8 mouse cellular contexts compared by ENCODE assay signal in genomic region chr14:120477288-120477981, GRCm38 (mm10). TPM values are rescaled to one million over a fixed set of nuclear protein-coding genes. Genes with fewer than 3 reads are reported as not detected.
DNase-seq lines count a peak whose midpoint lies in the region; ATAC-seq and TF ChIP-seq lines count a peak whose summit lies in the region.

No protein-coding gene starts in this region.

- peak; percentile 39 for TF ChIP-seq EP300 in liver, embryonic 14.5 days (IDR thresholded peaks at IDR 0.05; ENCODE audit: low read depth)

- under 1% methylated on average over 46 of the region's 46 CpGs for WGBS in forebrain, embryonic 10.5 days
- under 1% methylated on average over 46 of the region's 46 CpGs for WGBS in heart, embryonic 15.5 days
- WGBS in liver, embryonic 14.5 days (ENCODE audit: insufficient replicate concordance), result under 1% methylated on average over 46 of the region's 46 CpGs
- under 1% methylated on average over 46 of the region's 46 CpGs for WGBS in neural tube, embryonic 11.5 days

- no peak for TF ChIP-seq CTCF in E14TG2a.4 (conservative IDR thresholded peaks at IDR 0.05; ENCODE audit: low read length)
- no peak for TF ChIP-seq CTCF in liver, embryonic 14.5 days (IDR thresholded peaks at IDR 0.05; ENCODE audit: low read depth)
- no peak for TF ChIP-seq CTCF in testis, adult 2 months (IDR thresholded peaks at IDR 0.05; ENCODE audit: control insufficient read depth, insufficient read depth, insufficient replicate concordance, low read depth, low read length)

- H3K36me3 ChIP-seq in E14TG2a.4 (ENCODE audit: insufficient read depth, low read length), result peaks cover 17% of the 10 kb centered on the region
- H3K36me3 ChIP-seq in forebrain, embryonic 10.5 days (replicated peaks), result peaks cover 16% of the 10 kb centered on the region
- peaks cover 4% of the 10 kb centered on the region for H3K36me3 ChIP-seq in heart, embryonic 15.5 days
- H3K36me3 ChIP-seq in liver, embryonic 14.5 days (replicated peaks; ENCODE audit: control insufficient read depth, insufficient read depth, low read depth), result no peaks in the 10 kb centered on the region
- no peaks in the 10 kb centered on the region for H3K36me3 ChIP-seq in neural tube, embryonic 11.5 days (ENCODE audit: control insufficient read depth, insufficient read depth, low read length)
- H3K36me3 ChIP-seq in testis, adult 2 months (ENCODE audit: control insufficient read depth, insufficient read depth, low read length), result no peaks in the 10 kb centered on the region

- peak overlapping the region; percentile 98 for H3K4me3 ChIP-seq in E14TG2a.4 (replicated peaks; ENCODE audit: low read length)
- H3K4me3 ChIP-seq in forebrain, embryonic 10.5 days, result peak overlapping the region; percentile 80
- H3K4me3 ChIP-seq in heart, embryonic 15.5 days, result peak overlapping the region; percentile 86
- H3K4me3 ChIP-seq in liver, embryonic 14.5 days (ENCODE audit: insufficient read depth in 1 of 2, low read depth in 2 of 2, low read length in 2 of 2), result peak overlapping the region; percentile 57 to 74
- H3K4me3 ChIP-seq in neural tube, embryonic 11.5 days (ENCODE audit: low read depth, low read length), result peak overlapping the region; percentile 75
- H3K4me3 ChIP-seq in testis, adult 2 months (ENCODE audit: control insufficient read depth, low read depth, low read length), result peak overlapping the region; percentile 98

- peaks cover 11% of the 10 kb centered on the region for H3K4me1 ChIP-seq in E14TG2a.4 (replicated peaks; ENCODE audit: low read depth, low read length)
- H3K4me1 ChIP-seq in forebrain, embryonic 10.5 days, result peaks cover 28% of the 10 kb centered on the region
- H3K4me1 ChIP-seq in heart, embryonic 15.5 days (replicated peaks), result peaks cover 5% of the 10 kb centered on the region; the same call in 1 of the 2 replicates
- H3K4me1 ChIP-seq in liver, embryonic 14.5 days (replicated peaks; ENCODE audit: control insufficient read depth in 2 of 2, insufficient read depth in 2 of 2, low read length in 1 of 2), result 0 out of 4 replicates have a peak, but pooled peaks cover 0 to 3% of the 10 kb centered on the region in 2 experiments
- peaks cover 4% of the 10 kb centered on the region for H3K4me1 ChIP-seq in neural tube, embryonic 11.5 days (ENCODE audit: control insufficient read depth, insufficient read depth, low read length)
- H3K4me1 ChIP-seq in testis, adult 2 months (ENCODE audit: control insufficient read depth, insufficient read depth, low read length), result peaks cover 6% of the 10 kb centered on the region; the same call in 1 of the 2 replicates

- TF ChIP-seq POLR2A in testis, adult 2 months (IDR thresholded peaks at IDR 0.05; ENCODE audit: control insufficient read depth, low read depth, low read length), result peak; percentile 89

- DNase-seq in c-Kit-positive CD71-negative TER-119-negative erythroid progenitor cells, embryonic 14.5 days (ENCODE audit: low read depth), result peak; percentile 93
- peak; percentile 99 for DNase-seq in forebrain, embryonic 10.5 days (ENCODE audit: extremely low spot score, low spot score)
- peak; percentile 99 for DNase-seq in kidney, postnatal 25 days
- peak; percentile 83 to 89 (median 88) for DNase-seq in liver, embryonic 14.5 days (ENCODE audit: low read depth in 3 of 3, low spot score in 3 of 3)
- peak; percentile 99 for DNase-seq in neural tube, embryonic 11.5 days (ENCODE audit: low spot score)

- ATAC-seq in heart, embryonic 15.5 days (replicated peaks; ENCODE audit: insufficient number of reproducible peaks, insufficient read depth, low FRiP score, low read depth), result peak; percentile 94
- ATAC-seq in liver, embryonic 14.5 days (ENCODE audit: insufficient read depth), result peak; percentile 85
- ATAC-seq in neural tube, embryonic 11.5 days (ENCODE audit: insufficient read depth, low FRiP score, low TSS enrichment), result peak; percentile 96

- H3K9ac ChIP-seq in heart, embryonic 15.5 days, result peak overlapping the region; percentile 80
- peak overlapping the region; percentile 56 for H3K9ac ChIP-seq in liver, embryonic 14.5 days (replicated peaks)
- H3K9ac ChIP-seq in neural tube, embryonic 11.5 days (ENCODE audit: low read length), result peak overlapping the region; percentile 76

- peak overlapping the region; percentile 89 for H3K4me2 ChIP-seq in heart, embryonic 15.5 days
- peak overlapping the region; percentile 89 for H3K4me2 ChIP-seq in liver, embryonic 14.5 days (ENCODE audit: low read depth)
- peak overlapping the region; percentile 68 for H3K4me2 ChIP-seq in neural tube, embryonic 11.5 days (ENCODE audit: low read depth)

- H3K27ac ChIP-seq in forebrain, embryonic 10.5 days, result peak overlapping the region; percentile 93
- peak overlapping the region; percentile 99 for H3K27ac ChIP-seq in heart, embryonic 15.5 days
- peak overlapping the region; percentile 72 for H3K27ac ChIP-seq in liver, embryonic 14.5 days
- H3K27ac ChIP-seq in neural tube, embryonic 11.5 days (ENCODE audit: low read depth, low read length), result peak overlapping the region; percentile 92
- H3K27ac ChIP-seq in testis, adult 2 months (ENCODE audit: control insufficient read depth, insufficient read depth, low read depth, low read length), result peak overlapping the region; percentile 99

- H3K9me3 ChIP-seq in E14TG2a.4 (ENCODE audit: low read length), result no peaks in the 10 kb centered on the region
- H3K9me3 ChIP-seq in forebrain, embryonic 10.5 days, result peaks cover 5% of the 10 kb centered on the region; the same call in 1 of the 2 replicates
- no peaks in the 10 kb centered on the region for H3K9me3 ChIP-seq in heart, embryonic 15.5 days (replicated peaks)
- no peaks in the 10 kb centered on the region for H3K9me3 ChIP-seq in liver, embryonic 14.5 days (ENCODE audit: control insufficient read depth, low read length)
- H3K9me3 ChIP-seq in neural tube, embryonic 11.5 days (ENCODE audit: control insufficient read depth, low read length), result no peaks in the 10 kb centered on the region

- H3K27me3 ChIP-seq in E14TG2a.4 (ENCODE audit: insufficient read depth, low read length), result peaks cover 3% of the 10 kb centered on the region
- no peaks in the 10 kb centered on the region for H3K27me3 ChIP-seq in forebrain, embryonic 10.5 days (ENCODE audit: poor library complexity, severe bottlenecking)
- H3K27me3 ChIP-seq in heart, embryonic 15.5 days, result no peaks in the 10 kb centered on the region
- peaks cover 8% of the 10 kb centered on the region for H3K27me3 ChIP-seq in liver, embryonic 14.5 days (ENCODE audit: control insufficient read depth, insufficient read depth, low read length)
- H3K27me3 ChIP-seq in neural tube, embryonic 11.5 days (ENCODE audit: control insufficient read depth, insufficient read depth, low read length), result no peaks in the 10 kb centered on the region
- H3K27me3 ChIP-seq in testis, adult 2 months (ENCODE audit: control insufficient read depth, insufficient read depth, low read length), result no peaks in the 10 kb centered on the region

RNA-seq across cellular contexts. Expression of gene Rap2a, which starts 0.8 kb away (rescaled TPM):
- polyA plus RNA-seq in forebrain, embryonic 10.5 days (2016; fragmentation: Nextera tagmentation; extraction: Ambion mirVana), result 7.7 and 9.0 TPM in 2 replicates
- 11.1 and 13.8 TPM in 2 replicates for polyA plus RNA-seq in heart, embryonic 15.5 days (2015; fragmentation: Nextera tagmentation; extraction: Ambion mirVana)
- polyA plus RNA-seq in liver, embryonic 14.5 days (2012; rRNA removed), result 2.4 and 2.5 TPM in 2 replicates
- polyA plus RNA-seq in liver, embryonic 14.5 days (2014; fragmentation: Nextera tagmentation; extraction: Ambion mirVana), result 2.1 and 2.8 TPM in 2 replicates
- polyA plus RNA-seq in neural tube, embryonic 11.5 days (2014; fragmentation: Nextera tagmentation; extraction: Ambion mirVana), result 17.9 and 18.2 TPM in 2 replicates
- 4.0 and 4.2 TPM in 2 replicates for polyA plus RNA-seq in testis, adult 2 months (2012; rRNA removed)

Comparison
In these comparisons a context has a peak if more than half of its experiments do, and no peak if none do; other contexts are left out.
1. Peak in every context shown above with its lines: DNase-seq, ATAC-seq, H3K4me3 ChIP-seq and H3K27ac ChIP-seq.